In genomic region chr16:32078991-32079511, GRCm38 (mm10) we compare ENCODE assay signal across 8 mouse cellular contexts. TPM values are rescaled to one million over a fixed set of nuclear protein-coding genes. Genes with fewer than 3 reads are reported as not detected.
DNase-seq lines count a peak whose midpoint lies in the region; ATAC-seq and TF ChIP-seq lines count a peak whose summit lies in the region.

Gene Pak2, minus strand, starts transcription at chr16:32079342.

- H3K4me1 ChIP-seq in bone marrow, adult 2 months (ENCODE audit: control insufficient read depth, insufficient read depth, low read length), result peaks cover 1% of the 10 kb centered on the region; the same call in 1 of the 2 replicates
- peaks cover 17% of the 10 kb centered on the region for H3K4me1 ChIP-seq in embryonic facial prominence, embryonic 15.5 days
- H3K4me1 ChIP-seq in kidney, embryonic 15.5 days, result peaks cover 29% of the 10 kb centered on the region

- peaks cover 5% of the 10 kb centered on the region; the same call in 1 of the 2 replicates for H3K36me3 ChIP-seq in embryonic facial prominence, embryonic 15.5 days
- peaks cover 13% of the 10 kb centered on the region for H3K36me3 ChIP-seq in kidney, embryonic 15.5 days

- WGBS in bone marrow, adult 2 months, result 1% methylated on average over 52 of the region's 60 CpGs
- 1% methylated on average over 56 of the region's 60 CpGs for WGBS in embryonic facial prominence, embryonic 15.5 days
- under 1% methylated on average over 56 of the region's 60 CpGs for WGBS in kidney, embryonic 15.5 days

- peak; percentile 92 for TF ChIP-seq POLR2A in bone marrow, adult 2 months (IDR thresholded peaks at IDR 0.05; ENCODE audit: borderline replicate concordance, control insufficient read depth, low read depth, low read length)

- TF ChIP-seq CTCF in bone marrow, adult 2 months (IDR thresholded peaks at IDR 0.05; ENCODE audit: control insufficient read depth, insufficient read depth, low read length), result no peak

- peak; percentile 94 for ATAC-seq in embryonic facial prominence, embryonic 15.5 days (ENCODE audit: insufficient number of reproducible peaks, low FRiP score, low TSS enrichment, low read depth)
- ATAC-seq in kidney, embryonic 15.5 days (replicated peaks; ENCODE audit: low FRiP score), result peak; percentile 96
- ATAC-seq in monocyte, adult 5-6 weeks (replicated peaks; ENCODE audit: insufficient number of reproducible peaks, low FRiP score, low TSS enrichment, poor library complexity, severe bottlenecking), result peak; percentile 91

- peak within 1 kb of the TSS; percentile 61 for H3K4me2 ChIP-seq in embryonic facial prominence, embryonic 15.5 days (replicated peaks)
- H3K4me2 ChIP-seq in kidney, embryonic 15.5 days, result peak within 1 kb of the TSS; percentile 69

- peak within 1 kb of the TSS; percentile 100 for H3K27ac ChIP-seq in bone marrow, adult 2 months (ENCODE audit: control insufficient read depth, insufficient read depth, low read depth, low read length, poor library complexity)
- peak within 1 kb of the TSS; percentile 96 for H3K27ac ChIP-seq in embryonic facial prominence, embryonic 15.5 days (replicated peaks)
- peak within 1 kb of the TSS; percentile 98 for H3K27ac ChIP-seq in kidney, embryonic 15.5 days

- no peaks in the 10 kb centered on the region for H3K27me3 ChIP-seq in embryonic facial prominence, embryonic 15.5 days
- H3K27me3 ChIP-seq in kidney, embryonic 15.5 days, result no peaks in the 10 kb centered on the region

- peak within 1 kb of the TSS; percentile 91 for H3K4me3 ChIP-seq in bone marrow, adult 2 months (replicated peaks; ENCODE audit: control insufficient read depth, low read depth, low read length)
- H3K4me3 ChIP-seq in embryonic facial prominence, embryonic 15.5 days (replicated peaks), result peak within 1 kb of the TSS; percentile 94
- H3K4me3 ChIP-seq in kidney, embryonic 15.5 days (replicated peaks), result peak within 1 kb of the TSS; percentile 99

- peak; percentile 85 for DNase-seq in 416B (ENCODE audit: low read depth)
- DNase-seq in heart, adult 9 months (ENCODE audit: low spot score in 2 of 2), result peak; percentile 89 to 92
- peak; percentile 94 for DNase-seq in liver
- DNase-seq in spleen, postnatal 4 days (ENCODE audit: low spot score in 2 of 2), result peak; percentile 89 to 94

- no peaks in the 10 kb centered on the region for H3K9me3 ChIP-seq in embryonic facial prominence, embryonic 15.5 days (replicated peaks)
- H3K9me3 ChIP-seq in kidney, embryonic 15.5 days (replicated peaks), result no peaks in the 10 kb centered on the region

- peak within 1 kb of the TSS; percentile 97 for H3K9ac ChIP-seq in embryonic facial prominence, embryonic 15.5 days
- H3K9ac ChIP-seq in kidney, embryonic 15.5 days, result peak within 1 kb of the TSS; percentile 99

RNA-seq across cellular contexts. Expression of gene Pak2, which starts in this region (rescaled TPM):
- 12.7 and 25.2 TPM in 2 replicates for polyA plus RNA-seq in bone marrow, adult 2 months (2011; ENCODE audit: insufficient read depth, insufficient read length, low replicate concordance, missing spikeins)
- polyA plus RNA-seq in embryonic facial prominence, embryonic 15.5 days (2015; fragmentation: Nextera tagmentation; extraction: Ambion mirVana), result 31.6 and 34.7 TPM in 2 replicates
- polyA plus RNA-seq in kidney, embryonic 15.5 days (2015; fragmentation: Nextera tagmentation; extraction: Ambion mirVana), result 37.5 and 39.0 TPM in 2 replicates
- total RNA-seq in monocyte, adult 5-6 weeks (2017), result 73.5 to 104 TPM (median 79.7 TPM) in 3 replicates

Comparison
In these comparisons a context has a peak if more than half of its experiments do, and no peak if none do; other contexts are left out.
1. Peak in every context shown above with its lines: DNase-seq, ATAC-seq, H3K4me3 ChIP-seq and H3K27ac ChIP-seq.